Mouse (Mus musculus) testis, adult 2 months (tissue): ENCODE data around the gene Zbtb38. TPM values are rescaled to one million over a fixed set of nuclear protein-coding genes. Genes with fewer than 3 reads are reported as not detected.
"Not testable (repeated sequence)": the region's sequence is repeated elsewhere in the genome, so short reads cannot be mapped to it uniquely, and the experiment has no call there.

Experiments
- H3K27ac ChIP-seq: fragments of 200-500 bp; 2 replicates; pipeline ENCODE4 v1.5.1; 2012; ENCODE audit warnings: low read depth, low read length; ENCODE audit not compliant: control insufficient read depth, insufficient read depth
- H3K27me3 ChIP-seq: fragments of 200-500 bp; 2 replicates; pipeline ENCODE4 v1.6.1; 2012; ENCODE audit warnings: mild to moderate bottlenecking, low read length, moderate library complexity; ENCODE audit not compliant: control insufficient read depth, insufficient read depth
- H3K36me3 ChIP-seq: fragments of 200-500 bp; 2 replicates; pipeline ENCODE4 v1.6.1; 2012; ENCODE audit warnings: mild to moderate bottlenecking, low read length; ENCODE audit not compliant: control insufficient read depth, insufficient read depth
- H3K4me1 ChIP-seq: fragments of 200-500 bp; 2 replicates; pipeline ENCODE4 v1.6.1; 2012; ENCODE audit warnings: low read length; ENCODE audit not compliant: control insufficient read depth, insufficient read depth
- H3K4me3 ChIP-seq: fragments of 200-500 bp; 2 replicates; pipeline ENCODE4 v1.5.1; 2012; ENCODE audit warnings: low read depth, mild to moderate bottlenecking, low read length, moderate library complexity, mixed read lengths; ENCODE audit not compliant: control insufficient read depth
- CTCF ChIP-seq: fragments of 200-500 bp; IDR thresholded peaks from 2 replicates; pipeline ENCODE4 v1.5.1; 2012; ENCODE audit warnings: low read depth, mild to moderate bottlenecking, inconsistent platforms, low read length, moderate library complexity; ENCODE audit not compliant: control insufficient read depth, insufficient read depth, insufficient replicate concordance
- POLR2A ChIP-seq: fragments of 200-500 bp; IDR thresholded peaks from 2 replicates; pipeline ENCODE4 v1.6.1; 2012; ENCODE audit warnings: low read depth, mild to moderate bottlenecking, inconsistent platforms, low read length, moderate library complexity; ENCODE audit not compliant: control insufficient read depth
- polyA plus RNA-seq: library from polyadenylated mRNA; depleted of rRNA; stranded (reverse); fragments of >200 nt; gene quantifications from 2 replicates; pipeline ENCODE4 v1.2.3, GENCODE M21; 2012

The Zbtb38 gene
- polyA plus RNA-seq, 1 experiment = 2.4 TPM

- TF ChIP-seq POLR2A = no peak
- Histone ChIP-seq H3K36me3 (no peaks in the 10 kb centered on the region), H3K27ac (no peak overlapping the region), H3K27me3 (no peaks in the 10 kb centered on the region), H3K4me3 (no peak overlapping the region), H3K4me1 (no peaks in the 10 kb centered on the region)
Measured at GRCm38 (mm10) chr9:96678611-96679010, 74.0 kb downstream of the Zbtb38 start.

DNA sequence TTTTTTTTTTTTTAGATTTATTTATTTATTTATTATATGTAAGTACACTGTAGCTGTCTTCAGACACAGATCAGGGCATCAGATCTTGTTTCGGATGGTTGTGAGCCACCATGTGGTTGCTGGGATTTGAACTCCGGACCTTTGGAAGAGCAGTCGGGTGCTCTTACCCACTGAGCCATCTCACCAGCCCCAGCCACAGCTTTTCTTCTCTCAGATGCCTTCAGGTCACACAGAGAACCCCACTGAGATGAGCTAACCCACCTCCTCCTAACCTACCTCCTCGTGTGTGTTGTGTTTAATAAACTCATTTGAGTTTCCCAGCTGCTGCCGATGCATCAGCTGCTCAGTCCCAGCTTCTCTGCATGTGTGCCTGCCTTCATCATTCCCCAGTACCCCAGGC lies 74.9 kb downstream of the Zbtb38 start:
- H3K4me1 ChIP-seq, H3K27ac ChIP-seq, H3K4me3 ChIP-seq, H3K36me3 ChIP-seq, H3K27me3 ChIP-seq: not testable (repeated sequence)

- no peak for TF ChIP-seq POLR2A
- no peak for TF ChIP-seq CTCF
- H3K4me1 ChIP-seq = no peaks in the 10 kb centered on the region
- no peaks in the 10 kb centered on the region for H3K36me3 ChIP-seq
- H3K4me3 ChIP-seq = no peak overlapping the region
- H3K27ac ChIP-seq = no peak overlapping the region
- no peaks in the 10 kb centered on the region for H3K27me3 ChIP-seq
Measured at GRCm38 (mm10) chr9:96676671-96677070, 76.0 kb downstream of the Zbtb38 start.

GRCm38 (mm10) chr9:96675763-96676640 lies 76.6 kb downstream of the Zbtb38 start:
- TF ChIP-seq POLR2A (no peak), CTCF (no peak)
- Histone ChIP-seq H3K4me1 (no peaks in the 10 kb centered on the region), H3K36me3 (no peaks in the 10 kb centered on the region), H3K4me3 (no peak overlapping the region), H3K27ac (no peak overlapping the region), H3K27me3 (no peaks in the 10 kb centered on the region)

DNA sequence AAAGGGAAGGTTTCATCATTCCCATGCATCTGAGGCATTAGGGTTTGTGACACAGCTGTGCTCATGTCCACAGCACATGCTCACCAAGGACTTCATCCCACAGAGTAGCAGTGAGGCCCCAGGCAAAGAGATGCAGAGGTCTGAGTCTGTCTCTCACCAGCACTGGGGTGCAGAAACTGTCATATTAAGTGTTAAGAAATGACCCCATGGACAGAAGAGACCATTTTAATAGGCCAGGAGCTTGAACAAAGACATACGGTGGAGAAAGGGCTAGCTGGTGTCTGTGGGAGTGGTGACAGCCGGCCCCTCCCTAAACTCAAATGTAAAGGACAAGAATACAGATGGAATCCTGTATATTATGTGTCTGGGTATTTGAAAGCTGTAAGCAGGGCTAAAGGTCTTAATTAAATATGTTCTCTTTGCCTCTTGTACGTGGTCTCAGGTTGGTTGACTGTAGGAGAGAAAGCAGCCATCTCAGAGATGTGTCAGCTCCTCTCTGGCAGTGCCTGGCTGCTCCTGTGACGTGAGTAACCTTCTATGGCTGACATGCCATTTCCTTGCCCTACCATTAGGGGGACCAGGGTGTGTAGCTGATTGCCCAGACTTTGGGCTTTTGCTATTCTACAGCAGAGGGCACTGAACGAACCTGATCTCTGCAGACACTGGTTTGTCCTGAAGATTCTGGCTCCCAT lies 77.4 kb downstream of the Zbtb38 start:
- Histone ChIP-seq H3K27me3 (no peaks in the 10 kb centered on the region), H3K4me1 (no peaks in the 10 kb centered on the region), H3K4me3 (no peak overlapping the region), H3K27ac (no peak overlapping the region), H3K36me3 (no peaks in the 10 kb centered on the region)
- TF ChIP-seq CTCF (peak; percentile 64; the same call in 1 of the 2 replicates), POLR2A (no peak)

GRCm38 (mm10) chr9:96674301-96674700 lies 78.3 kb downstream of the Zbtb38 start:
- no peaks in the 10 kb centered on the region for H3K36me3 ChIP-seq
- H3K4me1 ChIP-seq = peaks cover 5% of the 10 kb centered on the region
- TF ChIP-seq CTCF = no peak
- no peak for TF ChIP-seq POLR2A
- no peak overlapping the region for H3K4me3 ChIP-seq
- no peaks in the 10 kb centered on the region for H3K27me3 ChIP-seq
- H3K27ac ChIP-seq = no peak overlapping the region

DNA sequence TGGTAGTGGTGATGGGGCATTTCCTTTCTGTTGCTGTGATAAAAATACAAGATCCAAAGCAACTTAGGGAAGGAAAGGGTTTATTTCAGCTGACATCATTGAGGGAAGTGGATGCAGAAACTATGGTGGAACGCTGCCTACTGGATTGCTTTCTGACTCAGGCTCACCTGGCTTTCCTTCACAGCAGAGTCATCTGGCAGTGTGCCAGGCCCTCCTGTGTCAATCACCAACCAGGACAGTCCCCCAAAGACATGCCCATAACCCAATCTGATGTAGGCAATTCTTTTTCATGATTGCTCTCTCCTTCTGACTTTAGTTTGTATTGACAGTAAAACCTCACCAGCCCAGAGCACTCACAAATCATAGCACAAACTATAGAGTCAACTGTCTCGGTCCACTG lies 80.2 kb downstream of the Zbtb38 start:
- H3K27ac ChIP-seq = no peak overlapping the region
- H3K36me3 ChIP-seq = no peaks in the 10 kb centered on the region
- no peaks in the 10 kb centered on the region for H3K27me3 ChIP-seq
- H3K4me1 ChIP-seq = peaks cover 5% of the 10 kb centered on the region
- TF ChIP-seq CTCF (no peak), POLR2A (no peak)
- H3K4me3 ChIP-seq = no peak overlapping the region

GRCm38 (mm10) chr9:96671249-96671648 lies 81.4 kb downstream of the Zbtb38 start:
- Histone ChIP-seq H3K36me3 (no peaks in the 10 kb centered on the region), H3K27me3 (no peaks in the 10 kb centered on the region), H3K4me3 (no peak overlapping the region), H3K27ac (no peak overlapping the region), H3K4me1 (peaks cover 5% of the 10 kb centered on the region)
- TF ChIP-seq CTCF (no peak), POLR2A (no peak)
